18 mouse cellular contexts compared by ENCODE assay signal in genomic region chr4:83512644-83513043, GRCm38 (mm10). TPM values are rescaled to one million over a fixed set of nuclear protein-coding genes. Genes with fewer than 3 reads are reported as not detected.
DNase-seq lines count a peak whose midpoint lies in the region; TF ChIP-seq lines count a peak whose summit lies in the region.
"Had no signal": no experiment of that assay in that cellular context is flagged by ENCODE, and none has a peak within 500 bp of the region (broad histone marks: within the 10 kb centered on the region; RNA-seq: fewer than 3 reads in every experiment).

No protein-coding gene starts in this region.

- intact Hi-C loops in heart, postnatal 25 days (cut with DNase I), result no loop called here

- H3K4me3 ChIP-seq in C2C12 (ENCODE audit: insufficient read depth, poor library complexity, severe bottlenecking), result no peak overlapping the region
- H3K4me3 ChIP-seq: embryonic facial prominence, embryonic 12.5 days; forebrain, embryonic 12.5 days; hindbrain, embryonic 13.5 days; intestine, embryonic 15.5 days had no signal

- no peak for TF ChIP-seq CTCF in C2C12 (IDR thresholded peaks at IDR 0.05; ENCODE audit: control insufficient read depth, insufficient read depth, insufficient read length)

- no peaks in the 10 kb centered on the region for H3K79me3 ChIP-seq in C2C12 (ENCODE audit: low read depth)

- no peaks in the 10 kb centered on the region for H3K79me2 ChIP-seq in C2C12 (ENCODE audit: control insufficient read depth, insufficient read depth)

- no peak overlapping the region for H3ac ChIP-seq in C2C12 (ENCODE audit: control insufficient read depth, insufficient read length, low read depth)

- H3K27me3 ChIP-seq in C2C12 (ENCODE audit: control insufficient read depth, insufficient read depth, insufficient read length), result no peaks in the 10 kb centered on the region
- H3K27me3 ChIP-seq: embryonic facial prominence, embryonic 12.5 days; forebrain, embryonic 12.5 days; hindbrain, embryonic 13.5 days; intestine, embryonic 15.5 days had no signal

- no peaks in the 10 kb centered on the region for H3K36me3 ChIP-seq in C2C12 (ENCODE audit: control insufficient read depth, insufficient read depth)
- H3K36me3 ChIP-seq: embryonic facial prominence, embryonic 12.5 days; forebrain, embryonic 12.5 days; hindbrain, embryonic 13.5 days; intestine, embryonic 15.5 days had no signal

- peak; percentile 81 for DNase-seq in heart, adult 11 months
- no peak for DNase-seq in heart, postnatal 25 days (ENCODE audit: low spot score)
- DNase-seq in adipocyte (ENCODE audit: low spot score), result peak; percentile 22
- DNase-seq in skeletal muscle tissue, adult 2 months (ENCODE audit: low read depth, low spot score), result peak; percentile 14
- no peak for DNase-seq in urinary bladder, postnatal 4 days (ENCODE audit: low spot score in 2 of 2)
- no peak for DNase-seq in thymus, postnatal 10 days (ENCODE audit: low spot score in 2 of 2)
- DNase-seq in thymus, postnatal 14 days, result no peak
- DNase-seq: adrenal gland, adult 2 months; adrenal gland, postnatal 25 days; cerebellum, adult 8-10 months; cerebellum, postnatal 14 days; embryo, embryonic 11 days; gastrocnemius, postnatal 14 days had no signal

TF ChIP-seq in C2C12, 6 proteins besides CTCF, POLR2A, EP300 and RAD21:
- TF ChIP-seq FOSL1 (IDR thresholded peaks at IDR 0.05; ENCODE audit: insufficient read depth, low read length, poor library complexity, severe bottlenecking) (no peak), MAX (IDR thresholded peaks at IDR 0.05) (no peak), MYOG (IDR thresholded peaks at IDR 0.05; ENCODE audit: control insufficient read depth, extremely low read depth, insufficient read length) (no peak), CEBPB (IDR thresholded peaks at IDR 0.05; ENCODE audit: low read depth) (no peak), USF1 (IDR thresholded peaks at IDR 0.05; ENCODE audit: low read depth) (no peak), MYOD1 (IDR thresholded peaks at IDR 0.05; ENCODE audit: control insufficient read depth, insufficient read length, low read depth) (peak; percentile 36)
TF ChIP-seq in C2C12: peak in this region for 1.

RNA-seq across cellular contexts. Expression of gene Ccdc171, which starts 12.7 kb away (rescaled TPM):
- 1 to 10 TPM in 1 of 2 experiments, under 1 TPM in 1; 0.78 to 1.0 TPM for total RNA-seq in heart, postnatal 25 days (2021)
- 0.37 TPM for polyA plus RNA-seq in C2C12 (2012; fragmentation: generic; extraction: Trizol)

RNA-seq across cellular contexts. Expression of gene Psip1, which starts 26.4 kb away (rescaled TPM):
- 10 to 100 TPM; 15.9 to 19.5 TPM for total RNA-seq in heart, postnatal 25 days (2021)
- polyA plus RNA-seq in C2C12 (2012; fragmentation: generic; extraction: Trizol), result 34.0 TPM

Comparison
In these comparisons a context has a peak if more than half of its experiments do, and no peak if none do; other contexts are left out.
1. DNase-seq: peak in heart, adult 11 months (single experiment), adipocyte (single experiment) and skeletal muscle tissue, adult 2 months (single experiment); none in heart, postnatal 25 days (single experiment), urinary bladder, postnatal 4 days (0 of 2), thymus, postnatal 10 days (0 of 2) and thymus, postnatal 14 days (single experiment).